Mouse (Mus musculus): ENCODE measurements around the gene Sdad1.

DNA sequence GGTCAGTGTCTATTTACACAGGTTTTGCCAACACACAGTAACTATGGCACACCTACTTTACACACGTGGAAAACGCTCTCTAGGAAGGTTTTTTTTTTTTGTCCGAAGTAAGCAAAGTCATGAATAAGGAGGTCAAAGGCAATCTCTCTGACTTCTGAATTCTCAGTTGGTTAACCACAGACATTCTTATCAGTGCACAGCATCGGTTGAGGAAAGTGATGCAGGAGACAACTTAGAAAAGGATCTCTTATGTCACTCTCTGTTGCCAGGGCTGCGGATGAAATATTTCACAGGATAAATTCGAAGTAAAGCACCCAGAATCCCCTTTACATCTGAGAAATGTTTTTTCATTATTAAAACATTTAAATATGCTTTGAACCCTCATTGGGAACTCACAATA is 17.1 kb upstream of the Sdad1 start:
- TF ChIP-seq POLR2A (IDR thresholded peaks at IDR 0.05; ENCODE audit: extremely low read depth, insufficient read depth, low read length) (no peak), CTCF (IDR thresholded peaks at IDR 0.05; ENCODE audit: low read depth, low read length) (no peak)
